Mouse (Mus musculus) limb, embryonic 14.5 days (tissue): ENCODE results near the gene Rph3al. TPM values are rescaled to one million over a fixed set of nuclear protein-coding genes. Genes with fewer than 3 reads are reported as not detected.
A peak's percentile ranks its signal among the peaks of the same experiment; 100 is the strongest.

Experiments used
- ATAC-seq: fragments of 200-750 bp; cut with Nextera tagmentation; 2 replicates; pipeline ENCODE4 v1.8.0; 2017; ENCODE audit warnings: low read depth, moderate number of reproducible peaks, moderate TSS enrichment; ENCODE audit not compliant: low FRiP score
- DNase-seq: peaks from one replicate; pipeline ENCODE4 v3.0.0-alpha.2; 2015; ENCODE audit warnings: low spot score
- H3K27ac ChIP-seq: fragments of 300-500 bp; sonication (generic); replicated peaks from 2 replicates; pipeline ENCODE4 v1.5.1; 2014; ENCODE audit warnings: low read depth, mild to moderate bottlenecking, low read length, moderate library complexity, mixed read lengths
- H3K27me3 ChIP-seq: fragments of 300-500 bp; sonication (generic); 2 replicates; pipeline ENCODE4 v1.6.1; 2014; ENCODE audit warnings: low read length, mixed read lengths; ENCODE audit not compliant: control insufficient read depth, insufficient read depth
- H3K36me3 ChIP-seq: fragments of 300-500 bp; sonication (generic); 2 replicates; pipeline ENCODE4 v1.6.1; 2014; ENCODE audit warnings: mild to moderate bottlenecking, low read length, moderate library complexity, mixed read lengths; ENCODE audit not compliant: control insufficient read depth, insufficient read depth
- H3K4me1 ChIP-seq: fragments of 300-500 bp; sonication (generic); 2 replicates; pipeline ENCODE4 v1.6.1; 2014; ENCODE audit warnings: antibody characterized with exemption, low read length, mixed read lengths; ENCODE audit not compliant: control insufficient read depth, insufficient read depth
- H3K4me2 ChIP-seq: fragments of 300-500 bp; sonication (generic); replicated peaks from 2 replicates; pipeline ENCODE4 v1.6.1; 2014; ENCODE audit warnings: low read depth, mild to moderate bottlenecking, low read length, moderate library complexity; ENCODE audit not compliant: severe bottlenecking
- H3K4me3 ChIP-seq: fragments of 300-500 bp; sonication (generic); replicated peaks from 2 replicates; pipeline ENCODE4 v1.5.1; 2014; ENCODE audit warnings: low read length
- H3K9ac ChIP-seq: fragments of 300-500 bp; sonication (generic); 2 replicates; pipeline ENCODE4 v1.6.1; 2014; ENCODE audit warnings: mild to moderate bottlenecking, low read depth, low read length, moderate library complexity; ENCODE audit not compliant: severe bottlenecking
- H3K9me3 ChIP-seq: fragments of 300-500 bp; sonication (generic); 2 replicates; pipeline ENCODE4 v1.6.1; 2016; ENCODE audit warnings: low read length; ENCODE audit not compliant: control insufficient read depth
- POLR2A ChIP-seq: fragments of 200-500 bp; IDR thresholded peaks from 2 replicates; pipeline ENCODE4 v1.8.0; 2012; ENCODE audit warnings: inconsistent platforms, mild to moderate bottlenecking, moderate library complexity, borderline replicate concordance; ENCODE audit not compliant: insufficient read depth, insufficient read length; ENCODE audit errors: extremely low read depth
- WGBS: fragments of 180-500 bp; shearing (Covaris S2); extraction: QIAGEN DNeasy Blood & Tissue Kit; methylation state at CpG from one replicate; pipeline ENCODE4 v1.1.7; 2014; 5-methylcytosine and 5-hydroxymethylcytosine counted together
- polyA plus RNA-seq, 2 experiments: library from polyadenylated mRNA; depleted of rRNA in 1 of 2; stranded (reverse) in 1 of 2; unstranded in 1 of 2; fragments of >200 nt; fragmentation: Nextera tagmentation in 1 of 2; extraction: Ambion mirVana in 1 of 2; gene quantifications; 2 replicates each; pipeline versions ENCODE4 v1.2.1 to v1.2.3; 2012 to 2014

The Rph3al gene
- polyA plus RNA-seq, 2 experiments: 2.2 to 2.4 TPM

DNA sequence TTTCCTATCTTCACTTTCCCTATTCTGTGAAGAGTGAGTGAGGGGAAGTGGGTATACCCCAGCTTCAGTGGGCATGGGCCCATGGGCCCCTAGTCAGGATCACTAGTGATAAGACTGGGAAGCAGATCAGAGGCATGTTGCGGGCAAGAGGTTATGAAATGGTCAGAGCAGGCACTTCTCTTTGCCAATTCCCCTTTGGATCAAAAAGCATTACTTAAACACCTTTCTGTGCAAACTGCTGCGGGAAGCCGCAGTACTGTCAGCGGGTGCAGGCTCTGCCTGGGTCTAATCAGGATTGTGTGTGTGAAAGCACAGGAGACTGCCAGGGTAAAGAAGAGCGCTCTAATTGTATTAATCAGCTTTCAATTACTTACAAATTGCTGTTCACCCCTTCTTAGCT lies 67.8 kb downstream of the Rph3al start:
- WGBS: 72% methylated on average over 5 of the region's 5 CpGs
- Histone ChIP-seq H3K4me3 (no peak overlapping the region), H3K4me2 (no peak overlapping the region), H3K4me1 (peaks cover 13% of the 10 kb centered on the region), H3K36me3 (no peaks in the 10 kb centered on the region), H3K27me3 (no peaks in the 10 kb centered on the region), H3K27ac (no peak overlapping the region), H3K9me3 (no peaks in the 10 kb centered on the region), H3K9ac (no peak overlapping the region)
- no peak for TF ChIP-seq POLR2A
- ATAC-seq (no peak), DNase-seq (no peak)

DNA sequence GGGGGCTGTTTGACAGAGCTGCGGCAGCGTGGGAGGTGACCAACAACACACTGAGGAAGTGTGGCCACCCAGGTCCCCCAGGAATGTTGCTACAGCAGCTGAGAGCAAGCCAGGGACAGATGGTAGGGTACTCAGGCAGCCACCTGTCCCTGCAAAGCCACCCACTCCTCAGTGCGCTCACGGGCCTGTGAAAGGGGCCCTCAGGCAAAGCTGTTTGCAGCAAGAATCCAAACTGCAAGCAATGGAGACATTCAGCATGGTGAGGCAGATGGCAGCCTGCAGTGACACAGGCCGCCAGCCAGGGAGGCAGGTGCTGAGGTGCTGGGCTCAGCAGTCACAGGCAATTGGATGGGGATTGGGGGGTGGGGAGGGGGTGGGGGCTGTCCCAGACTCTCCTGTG lies 68.3 kb downstream of the Rph3al start:
- Histone ChIP-seq H3K27ac (no peak overlapping the region), H3K4me3 (no peak overlapping the region), H3K36me3 (no peaks in the 10 kb centered on the region), H3K27me3 (no peaks in the 10 kb centered on the region), H3K9ac (no peak overlapping the region), H3K4me2 (no peak overlapping the region), H3K9me3 (no peaks in the 10 kb centered on the region), H3K4me1 (peaks cover 17% of the 10 kb centered on the region)
- no peak; the same call in 1 of the 2 replicates for ATAC-seq
- 43% methylated on average over 5 of the region's 5 CpGs for WGBS
- TF ChIP-seq POLR2A: no peak
- DNase-seq: no peak

DNA sequence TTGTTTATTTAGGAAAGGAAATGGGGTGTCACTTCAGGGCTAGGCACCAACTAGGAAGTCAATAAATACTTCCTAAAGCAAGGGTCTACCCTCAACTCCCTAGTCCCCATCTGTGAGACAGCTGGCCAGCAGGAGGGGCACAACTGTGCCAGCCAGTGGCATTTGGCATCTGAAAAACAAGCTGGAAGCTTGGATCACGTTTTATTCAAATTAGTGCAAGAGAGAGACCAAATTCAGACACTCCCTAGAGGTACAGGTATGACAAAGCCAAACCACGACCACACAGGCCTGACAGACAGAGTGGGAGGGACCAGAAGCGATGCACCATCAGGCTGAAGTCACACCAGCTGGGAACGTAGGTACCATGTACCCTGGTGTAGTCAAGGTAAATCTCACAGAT lies 71.4 kb downstream of the Rph3al start:
- H3K4me1 ChIP-seq: peaks cover 19% of the 10 kb centered on the region
- no peak overlapping the region for H3K4me3 ChIP-seq
- no peaks in the 10 kb centered on the region for H3K36me3 ChIP-seq
- H3K9me3 ChIP-seq: no peaks in the 10 kb centered on the region
- H3K9ac ChIP-seq: no peak overlapping the region
- ATAC-seq (no peak), DNase-seq (no peak)
- no peak overlapping the region for H3K27ac ChIP-seq
- no peak overlapping the region for H3K4me2 ChIP-seq
- TF ChIP-seq POLR2A: no peak
- 73% methylated on average over 4 of the region's 4 CpGs for WGBS
- H3K27me3 ChIP-seq: no peaks in the 10 kb centered on the region

DNA sequence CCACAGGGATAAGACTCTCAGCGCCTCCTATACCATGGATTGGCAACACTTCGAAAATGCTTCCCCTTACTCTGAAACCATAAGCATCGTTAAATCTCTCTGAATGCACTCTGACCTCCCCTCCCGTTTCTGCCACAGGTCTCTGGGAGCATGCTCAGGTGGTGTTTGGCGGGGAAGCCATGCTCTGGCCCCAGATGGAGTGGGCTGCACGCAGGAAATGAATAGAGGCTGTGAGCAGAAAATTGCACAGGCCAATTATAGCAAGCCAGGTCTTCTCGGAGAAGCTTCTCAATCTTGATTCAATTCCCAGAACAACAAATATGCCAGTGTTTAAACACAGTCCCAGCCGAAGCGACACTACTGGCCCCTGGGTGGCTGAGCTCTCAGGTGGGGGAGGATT lies 72.4 kb downstream of the Rph3al start:
- no peaks in the 10 kb centered on the region for H3K36me3 ChIP-seq
- H3K27ac ChIP-seq: no peak overlapping the region
- WGBS: 23% methylated on average over 9 of the region's 9 CpGs
- ATAC-seq (no peak), DNase-seq (no peak)
- no peak overlapping the region for H3K4me2 ChIP-seq
- no peak for TF ChIP-seq POLR2A
- no peaks in the 10 kb centered on the region for H3K27me3 ChIP-seq
- peaks cover 29% of the 10 kb centered on the region for H3K4me1 ChIP-seq
- H3K9ac ChIP-seq: no peak overlapping the region; the same call in 1 of the 2 replicates
- no peak overlapping the region for H3K4me3 ChIP-seq
- no peaks in the 10 kb centered on the region for H3K9me3 ChIP-seq

DNA sequence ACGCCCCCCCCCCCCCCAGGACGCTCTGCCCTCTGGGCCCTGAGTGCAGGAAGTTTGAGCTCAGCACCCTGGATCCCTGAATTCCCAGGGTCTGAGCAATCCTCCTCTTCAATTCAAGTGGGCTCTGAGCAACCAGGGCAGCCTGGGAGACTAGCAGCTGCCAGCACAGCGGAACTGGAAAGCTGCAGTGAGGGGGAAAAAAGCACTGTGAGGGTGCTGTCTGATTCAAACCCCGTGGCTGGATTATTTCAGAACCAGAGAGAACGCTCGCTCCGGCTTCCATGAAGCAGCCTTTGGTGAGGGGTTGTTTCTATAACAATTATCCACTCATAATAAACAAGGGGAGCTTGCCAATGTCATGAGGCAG lies 73.0 kb downstream of the Rph3al start:
- DNase-seq (no peak), ATAC-seq (no peak)
- TF ChIP-seq POLR2A: no peak
- no peaks in the 10 kb centered on the region for H3K27me3 ChIP-seq
- no peak overlapping the region for H3K4me2 ChIP-seq
- no peak overlapping the region for H3K4me3 ChIP-seq
- no peaks in the 10 kb centered on the region for H3K9me3 ChIP-seq
- 0 out of 2 replicates have a peak overlapping the region, but pooled peaks have one; percentile 2 for H3K9ac ChIP-seq
- H3K27ac ChIP-seq: no peak overlapping the region
- 36% methylated on average over 6 of the region's 7 CpGs for WGBS
- H3K36me3 ChIP-seq: no peaks in the 10 kb centered on the region
- H3K4me1 ChIP-seq: peaks cover 30% of the 10 kb centered on the region

DNA sequence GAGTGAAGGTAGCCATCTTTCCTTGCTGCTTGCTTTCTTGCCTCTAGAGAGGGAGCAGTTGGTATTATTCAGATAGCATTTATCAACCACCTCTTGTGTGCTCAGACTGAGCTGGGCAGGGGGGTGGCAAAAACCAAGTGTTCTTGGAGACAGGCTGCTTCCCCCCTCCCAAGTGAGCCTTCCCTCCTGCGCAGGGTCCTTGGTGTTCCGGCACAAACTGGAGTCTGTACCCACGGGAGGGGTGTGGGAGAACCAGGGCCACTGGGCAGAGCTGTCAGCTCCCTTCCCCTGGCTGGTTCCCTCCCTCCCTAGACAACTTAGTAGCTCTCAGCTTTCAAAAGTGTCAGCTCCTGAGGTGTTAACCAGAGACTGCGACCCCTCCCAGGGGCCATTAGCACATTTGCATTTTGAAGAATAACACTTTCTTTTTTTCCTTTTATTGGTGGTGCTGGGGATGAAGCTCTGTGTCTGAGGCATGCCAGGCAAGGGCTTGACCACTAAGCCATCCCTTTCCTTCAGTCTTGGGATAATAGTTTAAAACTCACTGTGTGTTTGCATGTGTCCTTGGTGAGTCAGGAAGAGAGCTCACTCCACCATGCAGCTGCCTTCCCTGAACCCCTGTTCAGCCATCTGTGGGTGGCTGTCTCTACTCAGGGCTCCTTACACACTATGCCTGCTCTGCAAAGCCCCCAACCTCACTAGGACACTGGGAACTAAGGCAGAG lies 73.5 kb downstream of the Rph3al start:
- Histone ChIP-seq H3K9ac (0 out of 2 replicates have a peak overlapping the region, but pooled peaks have one; percentile 2), H3K4me1 (peaks cover 27% of the 10 kb centered on the region), H3K4me3 (no peak overlapping the region), H3K27ac (no peak overlapping the region), H3K36me3 (no peaks in the 10 kb centered on the region), H3K4me2 (no peak overlapping the region), H3K27me3 (no peaks in the 10 kb centered on the region), H3K9me3 (no peaks in the 10 kb centered on the region)
- DNase-seq (no peak), ATAC-seq (no peak)
- no peak for TF ChIP-seq POLR2A
- 30% methylated on average over 4 of the region's 4 CpGs for WGBS
